Mouse (Mus musculus) cortical plate, adult 2 months (tissue): ENCODE data around the gene Sec23ip.

Experiments used
- CTCF ChIP-seq: fragments of 200-500 bp; IDR thresholded peaks from 2 replicates; pipeline ENCODE4 v1.5.1; 2011; ENCODE audit warnings: mild to moderate bottlenecking, control low read depth, low read length; ENCODE audit not compliant: insufficient read depth; ENCODE audit errors: extremely low read depth
- POLR2A ChIP-seq: fragments of 200-500 bp; IDR thresholded peaks from 2 replicates; pipeline ENCODE4 v1.6.1; 2011; ENCODE audit warnings: mild to moderate bottlenecking, low read length, control low read depth; ENCODE audit not compliant: insufficient read depth; ENCODE audit errors: extremely low read depth

DNA sequence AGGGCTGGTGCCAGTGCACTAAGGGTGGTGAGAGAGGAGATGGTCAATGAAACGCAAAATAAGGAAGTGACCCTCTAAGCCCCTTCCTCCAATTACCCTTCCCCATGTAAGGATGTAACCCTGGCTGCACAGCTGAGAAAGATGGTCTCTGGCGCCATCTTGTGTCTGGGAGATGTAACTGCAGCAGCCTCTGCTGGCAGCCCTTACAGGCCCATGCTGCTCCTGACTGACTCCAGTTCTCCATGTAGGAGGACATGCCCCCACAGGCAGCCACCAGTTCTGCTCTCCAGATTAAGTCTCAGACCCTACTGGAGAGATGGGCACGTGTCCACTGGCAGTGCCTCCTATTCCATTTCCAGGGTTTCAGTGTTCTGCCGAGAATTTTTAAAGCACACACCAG lies 39.0 kb upstream of the Sec23ip start:
- TF ChIP-seq CTCF (peak; percentile 98), POLR2A (no peak)
